In genomic region chr2:30872669-30873068, GRCm38 (mm10) we compare ENCODE assay signal across 16 mouse cellular contexts. TPM values are rescaled to one million over a fixed set of nuclear protein-coding genes. Genes with fewer than 3 reads are reported as not detected.
A peak's percentile ranks its signal among the peaks of the same experiment; 100 is the strongest.
DNase-seq lines count a peak whose midpoint lies in the region; ATAC-seq and TF ChIP-seq lines count a peak whose summit lies in the region.
"Had no signal": no experiment of that assay in that cellular context is flagged by ENCODE, and none has a peak within 500 bp of the region (broad histone marks: within the 10 kb centered on the region; RNA-seq: fewer than 3 reads in every experiment).

No protein-coding gene starts in this region.

- no peaks in the 10 kb centered on the region for H3K36me3 ChIP-seq in hindbrain, embryonic 12.5 days
- H3K36me3 ChIP-seq in hindbrain, embryonic 13.5 days: no peaks in the 10 kb centered on the region
- H3K36me3 ChIP-seq in embryonic facial prominence, embryonic 12.5 days: 0 out of 2 replicates have a peak, but pooled peaks cover 5% of the 10 kb centered on the region
- no peaks in the 10 kb centered on the region for H3K36me3 ChIP-seq in limb, embryonic 14.5 days (ENCODE audit: control insufficient read depth, insufficient read depth, low read length)
- H3K36me3 ChIP-seq: G1E had no signal

- H3K9me3 ChIP-seq in hindbrain, embryonic 12.5 days (replicated peaks): no peaks in the 10 kb centered on the region
- H3K9me3 ChIP-seq in hindbrain, embryonic 13.5 days: no peaks in the 10 kb centered on the region
- no peaks in the 10 kb centered on the region for H3K9me3 ChIP-seq in embryonic facial prominence, embryonic 12.5 days
- H3K9me3 ChIP-seq in limb, embryonic 14.5 days (ENCODE audit: control insufficient read depth, low read length): no peaks in the 10 kb centered on the region
- H3K9me3 ChIP-seq: G1E had no signal

- H3K4me1 ChIP-seq in hindbrain, embryonic 12.5 days: peaks cover 17% of the 10 kb centered on the region
- peaks cover 10% of the 10 kb centered on the region; the same call in 1 of the 2 replicates for H3K4me1 ChIP-seq in hindbrain, embryonic 13.5 days (replicated peaks)
- H3K4me1 ChIP-seq in embryonic facial prominence, embryonic 12.5 days: peaks cover 63% of the 10 kb centered on the region
- peaks cover 64% of the 10 kb centered on the region for H3K4me1 ChIP-seq in limb, embryonic 14.5 days (ENCODE audit: control insufficient read depth, insufficient read depth, low read length)

- H3K9ac ChIP-seq in hindbrain, embryonic 12.5 days: no peak overlapping the region
- H3K9ac ChIP-seq in hindbrain, embryonic 13.5 days: no peak overlapping the region
- no peak overlapping the region for H3K9ac ChIP-seq in embryonic facial prominence, embryonic 12.5 days
- H3K9ac ChIP-seq in limb, embryonic 14.5 days (ENCODE audit: low read depth, low read length, severe bottlenecking): no peak overlapping the region
- H3K9ac ChIP-seq: liver, postnatal 0 days had no signal

- no peak for DNase-seq in gastrocnemius, adult 2 months
- DNase-seq in gastrocnemius, postnatal 4 days (ENCODE audit: low spot score in 2 of 2): no peak
- peak; percentile 75 for DNase-seq in limb, embryonic 14.5 days (ENCODE audit: low spot score)
- DNase-seq in layer of hippocampus, adult 9-10 months (ENCODE audit: low spot score): no peak
- no peak for DNase-seq in left cerebral cortex, adult 9 months (ENCODE audit: low spot score in 2 of 2)
- DNase-seq: gastrocnemius, postnatal 36 days; kidney, adult 9 months; liver, postnatal 0 days; lung, postnatal 36 days; thymus, adult 2 months had no signal

- intact Hi-C loops in gastrocnemius, adult 2 months (cut with DNase I): no loop called here

- H3K4me2 ChIP-seq in hindbrain, embryonic 12.5 days (replicated peaks): no peak overlapping the region
- H3K4me2 ChIP-seq in hindbrain, embryonic 13.5 days: no peak overlapping the region
- H3K4me2 ChIP-seq in embryonic facial prominence, embryonic 12.5 days (replicated peaks): 0 out of 2 replicates have a peak overlapping the region, but pooled peaks have one; percentile 9
- H3K4me2 ChIP-seq in limb, embryonic 14.5 days (replicated peaks; ENCODE audit: low read depth, low read length, severe bottlenecking): peak overlapping the region; percentile 24; the same call in 1 of the 2 replicates
- H3K4me2 ChIP-seq: midbrain, embryonic 11.5 days had no signal

- no peaks in the 10 kb centered on the region; the same call in 1 of the 2 replicates for H3K27me3 ChIP-seq in hindbrain, embryonic 12.5 days
- H3K27me3 ChIP-seq in hindbrain, embryonic 13.5 days: no peaks in the 10 kb centered on the region
- no peaks in the 10 kb centered on the region for H3K27me3 ChIP-seq in embryonic facial prominence, embryonic 12.5 days
- no peaks in the 10 kb centered on the region for H3K27me3 ChIP-seq in limb, embryonic 14.5 days (ENCODE audit: control insufficient read depth, insufficient read depth, low read length)

- peak overlapping the region; percentile 43; the same call in 1 of the 2 replicates for H3K27ac ChIP-seq in gastrocnemius, adult 2 months
- H3K27ac ChIP-seq in hindbrain, embryonic 12.5 days: peak overlapping the region; percentile 49; the same call in 1 of the 2 replicates
- no peak overlapping the region for H3K27ac ChIP-seq in hindbrain, embryonic 13.5 days
- peak overlapping the region; percentile 92 for H3K27ac ChIP-seq in embryonic facial prominence, embryonic 12.5 days
- peak overlapping the region; percentile 68 for H3K27ac ChIP-seq in limb, embryonic 14.5 days (replicated peaks; ENCODE audit: low read depth, low read length)
- H3K27ac ChIP-seq: layer of hippocampus, adult 2 months had no signal

- 71% methylated on average over 6 of the region's 6 CpGs for WGBS in hindbrain, embryonic 12.5 days
- 83% methylated on average over 6 of the region's 6 CpGs for WGBS in hindbrain, embryonic 13.5 days
- 15% methylated on average over 6 of the region's 6 CpGs for WGBS in embryonic facial prominence, embryonic 12.5 days
- WGBS in limb, embryonic 14.5 days: 16% methylated on average over 6 of the region's 6 CpGs

- no peak for TF ChIP-seq POLR2A in limb, embryonic 14.5 days (IDR thresholded peaks at IDR 0.05; ENCODE audit: borderline replicate concordance, extremely low read depth, insufficient read depth, insufficient read length)

- no peak for ATAC-seq in hindbrain, embryonic 12.5 days (ENCODE audit: low FRiP score)
- no peak for ATAC-seq in hindbrain, embryonic 13.5 days (ENCODE audit: low FRiP score)
- no peak for ATAC-seq in embryonic facial prominence, embryonic 12.5 days (ENCODE audit: insufficient number of reproducible peaks, insufficient read depth, low FRiP score, low TSS enrichment)
- ATAC-seq in limb, embryonic 14.5 days (ENCODE audit: low FRiP score, low read depth): peak; percentile 39; the same call in 1 of the 2 replicates
- ATAC-seq: liver, postnatal 0 days had no signal

- no peak overlapping the region for H3K4me3 ChIP-seq in gastrocnemius, adult 2 months
- no peak overlapping the region for H3K4me3 ChIP-seq in hindbrain, embryonic 12.5 days
- no peak overlapping the region for H3K4me3 ChIP-seq in hindbrain, embryonic 13.5 days
- no peak overlapping the region for H3K4me3 ChIP-seq in embryonic facial prominence, embryonic 12.5 days
- H3K4me3 ChIP-seq in limb, embryonic 14.5 days (replicated peaks; ENCODE audit: low read length): no peak overlapping the region
- H3K4me3 ChIP-seq: layer of hippocampus, adult 2 months had no signal

- no peak for TF ChIP-seq CTCF in gastrocnemius, adult 2 months (IDR thresholded peaks at IDR 0.05)

RNA-seq across cellular contexts. Expression of gene Prrx2, which starts 37.9 kb away (rescaled TPM):
- total RNA-seq in gastrocnemius, adult 2 months (2021): 1 to 10 TPM; 1.2 to 4.2 TPM
- 10 to 100 TPM; 12.3 to 13.3 TPM for total RNA-seq in gastrocnemius, postnatal 4 days (2021)
- 38.8 and 38.9 TPM in 2 replicates for polyA plus RNA-seq in hindbrain, embryonic 12.5 days (2016; fragmentation: Nextera tagmentation; extraction: Ambion mirVana)
- 3.0 and 3.8 TPM in 2 replicates for polyA plus RNA-seq in hindbrain, embryonic 13.5 days (2015; fragmentation: Nextera tagmentation; extraction: Ambion mirVana)
- 106 and 121 TPM in 2 replicates for polyA plus RNA-seq in embryonic facial prominence, embryonic 12.5 days (2016; fragmentation: Nextera tagmentation; extraction: Ambion mirVana)
- polyA plus RNA-seq in limb, embryonic 14.5 days (2012; rRNA removed): 176 and 268 TPM in 2 replicates
- 93.1 and 112 TPM in 2 replicates for polyA plus RNA-seq in limb, embryonic 14.5 days (2014; fragmentation: Nextera tagmentation; extraction: Ambion mirVana)
- total RNA-seq: G1E had no signal
- polyA plus RNA-seq: G1E had no signal

RNA-seq across cellular contexts. Expression of gene Asb6, which starts 42.5 kb away (rescaled TPM):
- 1 to 10 TPM; 7.0 TPM for total RNA-seq in gastrocnemius, adult 2 months (2021)
- 10 to 100 TPM; 13.4 to 18.9 TPM for total RNA-seq in gastrocnemius, postnatal 4 days (2021)
- 38.9 and 40.6 TPM in 2 replicates for polyA plus RNA-seq in hindbrain, embryonic 12.5 days (2016; fragmentation: Nextera tagmentation; extraction: Ambion mirVana)
- polyA plus RNA-seq in hindbrain, embryonic 13.5 days (2015; fragmentation: Nextera tagmentation; extraction: Ambion mirVana): 38.3 and 41.0 TPM in 2 replicates
- polyA plus RNA-seq in embryonic facial prominence, embryonic 12.5 days (2016; fragmentation: Nextera tagmentation; extraction: Ambion mirVana): 40.0 and 41.8 TPM in 2 replicates
- polyA plus RNA-seq in limb, embryonic 14.5 days (2012; rRNA removed): 36.8 and 48.7 TPM in 2 replicates
- 29.5 and 31.8 TPM in 2 replicates for polyA plus RNA-seq in limb, embryonic 14.5 days (2014; fragmentation: Nextera tagmentation; extraction: Ambion mirVana)

RNA-seq across cellular contexts. Expression of gene Ptges, which starts 57.0 kb away (rescaled TPM):
- 1 to 10 TPM; 2.9 to 3.7 TPM for total RNA-seq in gastrocnemius, adult 2 months (2021)
- total RNA-seq in gastrocnemius, postnatal 4 days (2021): 10 to 100 TPM in 1 of 2 experiments, 1 to 10 TPM in 1; 8.8 to 12.1 TPM
- polyA plus RNA-seq in hindbrain, embryonic 12.5 days (2016; fragmentation: Nextera tagmentation; extraction: Ambion mirVana): 4.7 and 7.1 TPM in 2 replicates
- polyA plus RNA-seq in hindbrain, embryonic 13.5 days (2015; fragmentation: Nextera tagmentation; extraction: Ambion mirVana): 3.8 and 5.8 TPM in 2 replicates
- 11.6 and 12.0 TPM in 2 replicates for polyA plus RNA-seq in embryonic facial prominence, embryonic 12.5 days (2016; fragmentation: Nextera tagmentation; extraction: Ambion mirVana)
- polyA plus RNA-seq in limb, embryonic 14.5 days (2012; rRNA removed): 16.4 and 22.7 TPM in 2 replicates
- polyA plus RNA-seq in limb, embryonic 14.5 days (2014; fragmentation: Nextera tagmentation; extraction: Ambion mirVana): 17.8 and 20.5 TPM in 2 replicates
- polyA plus RNA-seq: G1E had no signal

Comparison
In these comparisons a context has a peak if more than half of its experiments do, and no peak if none do; other contexts are left out.
1. H3K4me2 ChIP-seq: peak in embryonic facial prominence, embryonic 12.5 days (single experiment) and limb, embryonic 14.5 days (single experiment); none in hindbrain, embryonic 12.5 days (single experiment) and hindbrain, embryonic 13.5 days (single experiment).